Mouse (Mus musculus) naive thymus-derived CD4-positive, alpha-beta T cell, adult 2 months (primary cell): ENCODE measurements around the gene Olfr1257.
"Not testable (repeated sequence)": the region's sequence is repeated elsewhere in the genome, so short reads cannot be mapped to it uniquely, and the experiment has no call there.

ENCODE experiments used
- DNase-seq: peaks from one replicate; pipeline ENCODE4 v3.0.0-alpha.2; 2011; ENCODE audit warnings: low read depth

Gene Olfr1257

DNA sequence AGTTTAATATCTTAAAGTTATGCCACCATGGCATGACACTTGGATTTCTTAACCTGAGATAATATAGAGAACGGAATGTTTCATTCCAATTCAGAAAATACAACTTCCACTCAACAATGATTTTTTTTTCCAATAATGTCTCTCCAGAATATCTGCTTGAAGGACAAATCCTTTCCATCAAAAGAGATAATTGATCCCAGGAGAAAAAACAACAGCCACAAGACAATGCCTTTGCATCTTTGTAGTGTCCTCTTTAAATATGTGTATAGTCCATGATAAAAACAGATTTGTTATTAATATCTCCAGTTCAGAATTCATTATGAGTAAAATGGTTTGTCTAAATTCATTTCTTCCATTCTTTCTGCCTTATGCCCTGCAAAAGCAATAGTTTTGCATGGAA, at the start of gene Olfr1257:
Gene Olfr1257, plus strand, starts transcription at position 301 of the 400 bp plus-strand sequence.
- DNase-seq: no peak

DNA sequence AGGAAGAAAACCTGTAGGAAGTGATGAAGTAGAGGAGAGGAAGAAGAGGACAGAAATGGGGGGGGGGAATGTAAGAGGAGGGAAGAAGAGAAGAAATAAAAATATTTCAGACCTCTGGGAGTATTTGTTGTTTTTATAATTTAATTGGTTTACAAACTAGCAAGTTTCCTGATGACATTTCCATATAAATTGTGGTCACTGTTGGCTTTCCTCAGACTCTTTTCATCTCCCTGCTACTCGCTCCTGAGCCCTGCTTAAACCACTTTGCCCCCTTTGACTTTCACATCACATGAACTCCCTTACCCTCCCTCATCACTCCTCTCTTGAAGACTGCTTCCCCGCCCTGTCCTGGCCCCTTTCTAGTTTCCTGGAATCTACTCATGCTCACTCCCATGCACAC, 36.8 kb upstream of the Olfr1257 start, which contains the start of gene Olfr1256:
Gene Olfr1256, minus strand, starts transcription at position 101 of the 400 bp plus-strand sequence.
- DNase-seq: no peak

DNA sequence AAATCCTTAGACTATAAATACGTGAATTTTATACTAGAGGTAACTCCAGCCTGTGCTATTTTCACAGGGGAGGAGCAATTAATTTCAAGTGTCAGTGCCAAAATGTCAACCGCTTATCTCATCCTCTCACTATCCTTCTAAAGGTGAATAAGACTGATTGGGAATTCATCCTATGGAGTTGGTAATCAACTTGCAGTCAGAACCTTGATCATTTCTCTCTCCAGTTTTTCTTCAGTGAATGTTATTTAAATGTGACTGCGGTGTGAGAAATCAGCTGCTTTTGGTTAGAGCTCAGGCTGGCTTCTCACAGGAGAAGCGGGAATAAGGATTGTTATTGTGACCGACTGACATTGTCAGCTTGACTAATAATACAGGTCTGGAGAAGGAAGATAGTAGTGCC, 30.1 kb upstream of the Olfr1257 start, which contains the start of gene Olfr48:
Gene Olfr48, minus strand, starts transcription at position 101 of the 400 bp plus-strand sequence.
- no peak for DNase-seq

- DNase-seq: no peak
Measured at GRCm38 (mm10) chr2:89849230-89849629, 29.0 kb upstream of the Olfr1257 start.

- DNase-seq: not testable (repeated sequence)
Measured at GRCm38 (mm10) chr2:89912616-89913015, 34.4 kb downstream of the Olfr1257 start.

GRCm38 (mm10) chr2:89927009-89927408, 48.8 kb downstream of the Olfr1257 start, which contains the start of gene Olfr1258:
TSS of gene Olfr1258 (plus strand) at chr2:89927309.
- no peak for DNase-seq
